Mouse (Mus musculus) heart, adult 2 months (tissue): ENCODE measurements around the gene Cmip.

Experiments
- CTCF ChIP-seq: fragments of 200-600 bp; IDR thresholded peaks from 2 replicates; pipeline ENCODE4 v1.8.1; 2022; ENCODE audit warnings: antibody characterized with exemption, mild to moderate bottlenecking, moderate library complexity
- EP300 ChIP-seq: fragments of 200-500 bp; IDR thresholded peaks from 2 replicates; pipeline ENCODE4 v1.6.1; 2011; ENCODE audit warnings: low read depth, low read length, control low read depth; ENCODE audit not compliant: insufficient read depth
- POLR2A ChIP-seq: fragments of 200-500 bp; IDR thresholded peaks from 2 replicates; pipeline ENCODE4 v1.6.1; 2011; ENCODE audit warnings: mild to moderate bottlenecking, low read depth, low read length, control low read depth; ENCODE audit not compliant: insufficient read depth

DNA sequence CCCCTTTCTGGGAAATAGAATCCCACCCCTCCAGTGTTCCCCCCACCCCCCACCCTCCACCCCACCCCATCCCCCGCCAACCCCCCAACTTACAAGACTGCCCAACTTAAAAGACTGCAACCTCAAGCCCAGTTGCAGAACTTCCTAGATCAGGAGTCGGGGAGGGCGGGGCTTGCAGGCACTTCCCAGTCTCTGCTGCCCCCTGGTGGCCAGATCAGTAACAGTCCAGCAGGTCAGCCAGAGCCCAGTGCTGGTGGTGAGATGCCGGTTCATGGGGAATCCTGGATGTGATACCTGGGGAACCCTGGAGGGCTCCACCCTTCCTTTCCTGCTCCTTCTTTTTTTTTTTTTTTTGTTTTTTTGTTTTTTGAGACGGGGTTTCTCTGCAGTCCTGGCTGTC, 218.1 kb downstream of the Cmip start:
- TF ChIP-seq POLR2A (no peak), CTCF (peak; percentile 80), EP300 (peak; percentile 86)
